Mouse (Mus musculus) liver, postnatal 0 days (tissue): ENCODE results near the gene Ccnyl1.

Experiments
- CTCF ChIP-seq: sonication (generic); IDR thresholded peaks from 2 replicates; pipeline ENCODE4 v1.5.1; 2016; ENCODE audit warnings: antibody characterized with exemption, low read depth
- EP300 ChIP-seq: IDR thresholded peaks from 2 replicates; pipeline ENCODE4 v1.6.1; 2016; ENCODE audit warnings: antibody characterized with exemption, low read depth, mild to moderate bottlenecking

DNA sequence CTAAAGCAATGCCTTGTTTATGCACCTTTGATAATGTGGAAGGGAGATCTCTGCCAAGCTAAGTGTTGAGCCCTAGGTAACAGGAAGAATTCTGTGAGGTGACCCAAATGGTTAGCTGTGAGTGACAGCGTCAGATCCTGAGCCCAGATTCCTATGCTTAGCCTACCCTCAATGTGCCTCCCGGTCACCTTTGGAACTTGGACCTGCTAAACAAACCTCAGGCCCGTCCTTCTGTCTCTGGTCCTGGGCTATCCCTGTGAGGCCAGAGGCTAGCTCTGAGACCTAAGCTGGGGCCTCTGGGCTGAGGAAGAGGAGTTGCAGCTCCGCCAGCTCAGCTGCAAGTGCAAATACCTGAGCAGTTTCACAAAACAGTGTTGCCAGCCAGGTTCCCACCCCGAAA, 64.4 kb downstream of the Ccnyl1 start:
- TF ChIP-seq CTCF (no peak), EP300 (no peak)
